Mouse (Mus musculus): ENCODE results near the gene Pdia4. TPM values are rescaled to one million over a fixed set of nuclear protein-coding genes. Genes with fewer than 3 reads are reported as not detected.
A peak's percentile ranks its signal among the peaks of the same experiment; 100 is the strongest.
"Not testable (repeated sequence)": the region's sequence is repeated elsewhere in the genome, so short reads cannot be mapped to it uniquely, and the experiment has no call there.

The Pdia4 gene
- polyA plus RNA-seq, 1 experiment from 2014 or later = 219 TPM

DNA sequence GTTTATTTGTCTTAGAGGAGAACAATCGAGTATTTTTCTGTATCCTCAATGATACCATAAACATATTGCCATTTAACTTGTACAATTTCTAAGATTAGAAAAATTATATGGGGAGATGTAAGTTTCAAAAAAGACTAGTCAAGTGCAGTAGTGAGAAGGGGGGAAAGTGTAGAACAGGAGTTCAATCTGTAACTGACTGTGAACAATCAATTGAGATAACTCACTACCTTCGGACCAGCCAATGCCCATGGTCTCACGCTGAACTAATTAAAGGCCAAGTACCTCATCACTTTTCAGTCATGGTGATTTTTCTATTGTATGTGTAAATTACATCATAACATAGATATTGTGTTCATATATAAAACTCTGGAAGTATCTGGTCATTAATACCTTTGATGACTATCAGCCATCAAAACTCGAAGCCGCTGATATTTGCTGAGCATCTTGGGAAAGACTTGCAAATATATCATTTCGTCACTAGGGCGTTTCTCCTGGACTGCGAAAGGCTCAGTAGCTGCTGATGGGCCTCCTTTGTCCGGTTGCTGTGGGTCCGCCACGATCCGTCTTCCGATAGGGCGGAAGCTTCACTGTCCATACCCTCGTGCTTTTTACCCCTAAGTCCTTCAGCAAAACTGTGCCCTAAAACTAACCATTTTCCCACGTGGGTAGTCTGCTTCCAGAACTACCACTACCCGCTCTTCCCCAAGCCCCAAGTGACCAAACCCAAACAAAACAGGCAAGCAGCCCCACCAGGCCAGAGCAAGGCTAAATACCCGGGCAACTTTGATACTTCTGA lies 25.1 kb downstream of the Pdia4 start:
- H3K9me3 ChIP-seq (replicated peaks) = no peaks in the 10 kb centered on the region

GRCm38 (mm10) chr6:47784707-47785412 lies 28.4 kb downstream of the Pdia4 start:
- peaks cover 6% of the 10 kb centered on the region for H3K4me1 ChIP-seq (replicated peaks)
- 73% methylated on average over 5 of the region's 5 CpGs for WGBS
- no peak overlapping the region for H3K27ac ChIP-seq (ENCODE audit: poor library complexity, severe bottlenecking)
- H3K4me2 ChIP-seq = no peak overlapping the region
- H3K9ac ChIP-seq = no peak overlapping the region
- H3K9me3 ChIP-seq (replicated peaks) = no peaks in the 10 kb centered on the region
- H3K36me3 ChIP-seq = no peaks in the 10 kb centered on the region
- ATAC-seq (ENCODE audit: insufficient number of reproducible peaks, low FRiP score) = no peak
- H3K27me3 ChIP-seq (replicated peaks) = no peaks in the 10 kb centered on the region
- H3K4me3 ChIP-seq = no peak overlapping the region

More for the DNA sequence above, 25.1 kb downstream of the Pdia4 start:
- H3K27ac ChIP-seq (ENCODE audit: poor library complexity, severe bottlenecking) = peak overlapping the region; percentile 85
- under 1% methylated on average over 18 of the region's 18 CpGs for WGBS
- H3K4me1 ChIP-seq (replicated peaks) = peaks cover 6% of the 10 kb centered on the region
- H3K9ac ChIP-seq = peak overlapping the region; percentile 78
- no peaks in the 10 kb centered on the region for H3K36me3 ChIP-seq
- no peaks in the 10 kb centered on the region for H3K27me3 ChIP-seq (replicated peaks)
- ATAC-seq (ENCODE audit: insufficient number of reproducible peaks, low FRiP score) = peak; percentile 91
- H3K4me3 ChIP-seq = peak overlapping the region; percentile 62
- peak overlapping the region; percentile 70 for H3K4me2 ChIP-seq

GRCm38 (mm10) chr6:47781091-47781968 lies 31.9 kb downstream of the Pdia4 start:
- Histone ChIP-seq H3K9me3 (replicated peaks) (no peaks in the 10 kb centered on the region), H3K27ac (ENCODE audit: poor library complexity, severe bottlenecking) (peak overlapping the region; percentile 43), H3K9ac (peak overlapping the region; percentile 58; the same call in 1 of the 2 replicates), H3K4me3 (peak overlapping the region; percentile 57), H3K27me3 (replicated peaks) (no peaks in the 10 kb centered on the region; the same call in 1 of the 2 replicates), H3K4me1 (replicated peaks) (no peaks in the 10 kb centered on the region), H3K36me3 (no peaks in the 10 kb centered on the region), H3K4me2 (peak overlapping the region; percentile 58)
- under 1% methylated on average over 21 of the region's 21 CpGs for WGBS
- ATAC-seq (ENCODE audit: insufficient number of reproducible peaks, low FRiP score) = peak; percentile 69

- H3K4me3 ChIP-seq = peak overlapping the region; percentile 57
- ATAC-seq (ENCODE audit: insufficient number of reproducible peaks, low FRiP score) = no peak
- H3K4me2 ChIP-seq = peak overlapping the region; percentile 49
- no peaks in the 10 kb centered on the region for H3K9me3 ChIP-seq (replicated peaks)
- 18% methylated on average over 2 of the region's 2 CpGs for WGBS
- H3K4me1 ChIP-seq (replicated peaks) = no peaks in the 10 kb centered on the region
- no peak overlapping the region for H3K27ac ChIP-seq (ENCODE audit: poor library complexity, severe bottlenecking)
- no peaks in the 10 kb centered on the region; the same call in 1 of the 2 replicates for H3K27me3 ChIP-seq (replicated peaks)
- no peaks in the 10 kb centered on the region for H3K36me3 ChIP-seq
- no peak overlapping the region for H3K9ac ChIP-seq
These were observed 32.6 kb downstream of the Pdia4 start for GRCm38 (mm10) chr6:47780576-47781013.

DNA sequence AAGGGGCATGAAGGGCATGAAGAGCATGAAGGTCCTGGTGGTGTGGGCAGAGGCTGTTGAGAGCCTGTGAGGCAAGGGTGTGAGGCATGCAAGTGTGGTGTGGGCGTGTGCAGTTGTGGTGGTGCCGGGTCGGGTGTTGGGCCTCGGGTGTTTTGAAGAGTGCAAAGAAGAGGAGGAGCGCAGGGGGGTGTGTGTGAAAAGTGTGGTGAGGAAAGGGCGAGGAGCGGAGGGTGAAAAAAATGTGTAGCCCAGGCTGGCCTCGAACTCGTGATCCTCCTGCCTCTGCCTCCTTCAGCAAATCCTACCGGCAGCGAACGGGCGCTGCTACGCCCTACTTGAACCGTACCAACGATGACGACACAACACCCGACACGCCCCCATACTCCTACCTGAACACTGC lies 41.5 kb downstream of the Pdia4 start:
- not testable (repeated sequence) for H3K4me1 ChIP-seq (replicated peaks); H3K36me3 ChIP-seq; H3K9ac ChIP-seq; H3K27ac ChIP-seq (ENCODE audit: poor library complexity, severe bottlenecking); H3K9me3 ChIP-seq (replicated peaks)
- ATAC-seq (ENCODE audit: insufficient number of reproducible peaks, low FRiP score) = 0 out of 2 replicates have a peak, but pooled peaks have one; percentile 18
- Histone ChIP-seq H3K27me3 (replicated peaks) (peaks cover 15% of the 10 kb centered on the region), H3K4me2 (peak overlapping the region; percentile 47; the same call in 1 of the 2 replicates), H3K4me3 (peak overlapping the region; percentile 26; the same call in 1 of the 2 replicates)
- WGBS = 41% methylated on average over 9 of the region's 19 CpGs

DNA sequence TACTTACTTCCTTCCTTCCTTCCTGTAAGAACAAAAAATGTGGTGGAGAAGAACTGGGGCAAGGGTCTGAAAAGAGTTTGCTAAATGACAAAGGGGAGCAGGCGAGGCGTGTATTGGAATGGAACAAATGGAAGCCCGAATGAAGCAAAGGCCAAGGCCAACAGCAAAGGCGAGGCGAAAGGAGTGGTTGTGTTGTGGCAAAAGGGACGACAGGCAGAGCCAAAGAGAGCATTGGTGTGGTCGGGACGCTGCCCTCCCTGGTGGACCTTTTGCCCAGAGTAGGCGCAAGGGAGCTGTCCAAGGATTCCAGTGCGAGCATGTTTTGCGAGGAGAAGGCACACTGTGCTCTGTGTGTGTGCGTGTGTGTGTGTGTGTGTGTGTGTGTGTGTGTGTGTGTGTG lies 42.1 kb downstream of the Pdia4 start:
- H3K9me3 ChIP-seq (replicated peaks); H3K27ac ChIP-seq (ENCODE audit: poor library complexity, severe bottlenecking); H3K9ac ChIP-seq; H3K36me3 ChIP-seq; ATAC-seq (ENCODE audit: insufficient number of reproducible peaks, low FRiP score); H3K4me1 ChIP-seq (replicated peaks); H3K4me2 ChIP-seq; H3K4me3 ChIP-seq: not testable (repeated sequence)
- WGBS = 70% methylated on average over 12 of the region's 12 CpGs
- peaks cover 15% of the 10 kb centered on the region for H3K27me3 ChIP-seq (replicated peaks)

DNA sequence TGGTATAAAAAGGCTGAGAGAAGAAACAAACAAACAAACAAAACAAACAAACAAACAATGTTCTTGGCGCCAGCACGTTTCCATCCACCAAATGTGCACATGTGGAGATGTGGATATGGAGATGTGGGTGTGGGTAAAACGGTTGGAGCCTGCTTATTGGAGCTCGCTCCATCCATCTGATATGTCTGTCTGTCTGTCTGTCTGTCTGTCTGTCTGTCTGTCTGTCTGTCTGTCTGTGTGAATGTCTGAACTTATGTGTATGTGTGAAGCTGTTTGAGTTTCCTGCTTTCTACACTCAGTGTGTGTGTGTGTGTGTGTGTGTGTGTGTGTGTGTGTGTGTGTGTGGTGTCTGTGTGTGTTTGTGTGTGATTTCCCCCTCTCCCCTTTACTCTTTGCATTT lies 43.4 kb downstream of the Pdia4 start:
- 69% methylated on average over 4 of the region's 4 CpGs for WGBS
- peaks cover 15% of the 10 kb centered on the region for H3K27me3 ChIP-seq (replicated peaks)
- H3K4me1 ChIP-seq (replicated peaks); H3K4me3 ChIP-seq; H3K9ac ChIP-seq; ATAC-seq (ENCODE audit: insufficient number of reproducible peaks, low FRiP score); H3K9me3 ChIP-seq (replicated peaks); H3K36me3 ChIP-seq; H3K27ac ChIP-seq (ENCODE audit: poor library complexity, severe bottlenecking); H3K4me2 ChIP-seq: not testable (repeated sequence)

- not testable (repeated sequence) for H3K4me2 ChIP-seq; ATAC-seq (ENCODE audit: insufficient number of reproducible peaks, low FRiP score); H3K9me3 ChIP-seq (replicated peaks); H3K4me1 ChIP-seq (replicated peaks); H3K27ac ChIP-seq (ENCODE audit: poor library complexity, severe bottlenecking); H3K4me3 ChIP-seq; H3K9ac ChIP-seq; H3K36me3 ChIP-seq
- H3K27me3 ChIP-seq (replicated peaks) = peaks cover 15% of the 10 kb centered on the region
- WGBS = 25% methylated on average over 1 of the region's 12 CpGs
These were observed 44.7 kb downstream of the Pdia4 start for GRCm38 (mm10) chr6:47768520-47768919.

DNA sequence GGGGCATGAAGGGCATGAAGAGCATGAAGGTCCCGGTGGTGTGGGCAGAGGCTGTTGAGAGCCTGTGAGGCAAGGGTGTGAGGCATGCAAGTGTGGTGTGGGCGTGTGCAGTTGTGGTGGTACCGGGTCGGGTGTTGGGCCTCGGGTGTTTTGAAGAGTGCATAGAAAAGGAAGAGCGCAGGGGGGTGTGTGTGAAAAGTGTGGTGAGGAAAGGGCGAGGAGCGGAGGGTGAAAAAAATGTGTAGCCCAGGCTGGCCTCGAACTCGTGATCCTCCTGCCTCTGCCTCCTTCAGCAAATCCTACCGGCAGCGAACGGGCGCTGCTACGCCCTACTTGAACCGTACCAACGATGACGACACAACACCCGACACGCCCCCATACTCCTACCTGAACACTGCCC lies 45.9 kb downstream of the Pdia4 start:
- ATAC-seq (ENCODE audit: insufficient number of reproducible peaks, low FRiP score); H3K36me3 ChIP-seq; H3K9ac ChIP-seq; H3K4me2 ChIP-seq; H3K9me3 ChIP-seq (replicated peaks); H3K27ac ChIP-seq (ENCODE audit: poor library complexity, severe bottlenecking); H3K4me1 ChIP-seq (replicated peaks); H3K4me3 ChIP-seq: not testable (repeated sequence)
- H3K27me3 ChIP-seq (replicated peaks) = peaks cover 15% of the 10 kb centered on the region
- 34% methylated on average over 6 of the region's 20 CpGs for WGBS

GRCm38 (mm10) chr6:47762686-47763085 lies 50.5 kb downstream of the Pdia4 start:
- WGBS = 62% methylated on average over 9 of the region's 10 CpGs
- H3K27ac ChIP-seq (ENCODE audit: poor library complexity, severe bottlenecking); H3K4me3 ChIP-seq; H3K4me1 ChIP-seq (replicated peaks); H3K9ac ChIP-seq; H3K36me3 ChIP-seq; H3K4me2 ChIP-seq; H3K9me3 ChIP-seq (replicated peaks); ATAC-seq (ENCODE audit: insufficient number of reproducible peaks, low FRiP score); H3K27me3 ChIP-seq (replicated peaks): not testable (repeated sequence)

DNA sequence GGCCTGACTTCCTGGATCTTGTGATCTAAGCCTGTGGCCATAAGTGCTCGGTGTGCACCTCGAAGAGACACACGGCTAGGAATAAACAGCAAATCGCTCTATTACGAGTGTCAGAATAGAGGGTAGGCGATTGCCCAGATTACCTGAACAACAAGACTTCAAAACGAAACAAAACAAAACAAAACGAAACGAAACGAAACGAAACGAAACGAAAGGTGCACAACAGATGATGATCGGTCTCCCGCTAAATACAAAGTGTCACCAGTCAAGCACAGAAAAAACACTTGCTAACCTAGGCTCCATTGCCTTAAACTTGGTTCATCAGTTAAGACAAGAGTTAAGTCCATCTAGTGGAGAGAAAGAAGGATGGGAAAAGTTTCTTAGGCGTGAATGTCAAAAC lies 53.8 kb downstream of the Pdia4 start:
- not testable (repeated sequence) for H3K9me3 ChIP-seq (replicated peaks); H3K4me1 ChIP-seq (replicated peaks); H3K36me3 ChIP-seq; ATAC-seq (ENCODE audit: insufficient number of reproducible peaks, low FRiP score); H3K4me3 ChIP-seq; H3K9ac ChIP-seq; H3K27me3 ChIP-seq (replicated peaks); H3K4me2 ChIP-seq; H3K27ac ChIP-seq (ENCODE audit: poor library complexity, severe bottlenecking)
- 70% methylated on average over 14 of the region's 16 CpGs for WGBS

All from heart, embryonic 12.5 days (tissue).